Mouse (Mus musculus) embryo, embryonic 9.5 days (tissue): ENCODE data around the gene D3Ertd254e.
A peak's percentile ranks its signal among the peaks of the same experiment; 100 is the strongest.
"Not testable (repeated sequence)": the region's sequence is repeated elsewhere in the genome, so short reads cannot be mapped to it uniquely, and the experiment has no call there.

Experiments used
- DNase-seq: peaks from one replicate; pipeline ENCODE4 v3.0.0-alpha.2; 2017; ENCODE audit errors: extremely low spot score

The D3Ertd254e gene

GRCm38 (mm10) chr3:36150934-36151686 lies at the start of gene D3Ertd254e:
D3Ertd254e (plus strand) TSS chr3:36151017.
- peak; percentile 88 for DNase-seq

GRCm38 (mm10) chr3:36116076-36116475 lies 34.7 kb upstream of the D3Ertd254e start:
- no peak for DNase-seq

- DNase-seq = no peak
Measured at GRCm38 (mm10) chr3:36119684-36120548, 30.9 kb upstream of the D3Ertd254e start.

- not testable (repeated sequence) for DNase-seq
Measured at GRCm38 (mm10) chr3:36126176-36126575, 24.6 kb upstream of the D3Ertd254e start.

- DNase-seq = no peak
Measured at GRCm38 (mm10) chr3:36136152-36136551, 14.7 kb upstream of the D3Ertd254e start.

GRCm38 (mm10) chr3:36137560-36137959 lies 13.3 kb upstream of the D3Ertd254e start:
- peak; percentile 27 for DNase-seq

- DNase-seq = no peak
Measured at GRCm38 (mm10) chr3:36138171-36138660, 12.6 kb upstream of the D3Ertd254e start.

GRCm38 (mm10) chr3:36138996-36139395 lies 11.8 kb upstream of the D3Ertd254e start:
- DNase-seq = no peak

- DNase-seq = no peak
Measured at GRCm38 (mm10) chr3:36150537-36150933, 282 bp upstream of the D3Ertd254e start.

- DNase-seq = peak; percentile 27
Measured at GRCm38 (mm10) chr3:36155268-36155667, 4.5 kb downstream of the D3Ertd254e start.

GRCm38 (mm10) chr3:36170670-36171210 lies 19.9 kb downstream of the D3Ertd254e start:
- no peak for DNase-seq

- DNase-seq = no peak
Measured at GRCm38 (mm10) chr3:36171348-36171747, 20.5 kb downstream of the D3Ertd254e start.

- no peak for DNase-seq
Measured at GRCm38 (mm10) chr3:36173761-36174160, 22.9 kb downstream of the D3Ertd254e start.

- peak; percentile 21 for DNase-seq
Measured at GRCm38 (mm10) chr3:36181519-36181918, 30.7 kb downstream of the D3Ertd254e start.

- no peak for DNase-seq
Measured at GRCm38 (mm10) chr3:36186510-36186909, 35.7 kb downstream of the D3Ertd254e start.

- DNase-seq = no peak
Measured at GRCm38 (mm10) chr3:36189243-36189642, 38.4 kb downstream of the D3Ertd254e start.

- DNase-seq = no peak
Measured at GRCm38 (mm10) chr3:36201098-36201497, 50.3 kb downstream of the D3Ertd254e start.

GRCm38 (mm10) chr3:36202932-36203331 lies 52.1 kb downstream of the D3Ertd254e start:
- no peak for DNase-seq

GRCm38 (mm10) chr3:36207520-36208264 lies 56.9 kb downstream of the D3Ertd254e start:
- no peak for DNase-seq

- DNase-seq = peak; percentile 19
Measured at GRCm38 (mm10) chr3:36209776-36210555, 59.1 kb downstream of the D3Ertd254e start.

- DNase-seq = no peak
Measured at GRCm38 (mm10) chr3:36210939-36211338, 60.1 kb downstream of the D3Ertd254e start.
